Mouse (Mus musculus): ENCODE results near the gene Mrpl42.
A peak's percentile ranks its signal among the peaks of the same experiment; 100 is the strongest.

Gene Mrpl42

DNA sequence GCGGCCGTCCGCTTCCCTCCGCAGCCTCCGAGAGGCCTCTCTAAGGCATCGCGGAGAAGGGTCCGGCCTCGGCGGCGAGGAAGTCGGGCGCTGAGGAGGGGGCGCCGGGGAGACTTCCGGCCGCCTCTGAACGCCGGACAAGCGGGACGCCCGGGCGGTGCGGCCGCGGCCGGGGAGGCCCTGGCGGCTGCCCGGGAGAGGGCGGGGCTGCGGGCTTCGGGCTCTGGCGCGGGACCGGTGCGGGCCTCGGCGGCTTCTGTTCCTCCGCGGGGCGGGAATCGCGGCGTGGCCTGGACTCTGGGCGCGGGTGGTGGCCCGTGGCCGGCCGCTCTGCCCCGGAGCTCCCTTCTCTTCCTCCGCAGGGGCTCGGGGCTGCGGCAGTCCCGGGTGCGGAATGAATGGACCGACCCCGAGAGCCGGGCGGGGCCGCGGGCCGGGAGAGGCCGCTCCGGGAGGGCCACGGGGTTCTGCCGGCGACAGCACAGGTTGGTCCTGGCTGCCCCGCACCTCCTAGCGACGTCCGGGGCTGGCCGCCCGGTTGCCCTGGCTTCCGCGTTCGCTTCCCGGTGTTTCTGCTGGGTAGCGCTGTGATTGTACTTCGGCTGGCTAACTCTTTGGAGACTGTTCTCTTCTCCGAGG is 13.7 kb upstream of the Mrpl42 start:
- DNase-seq (ENCODE audit: low read depth in 1 of 2, low spot score in 2 of 2): peak in 1 of 2 experiments; percentile 22

DNA sequence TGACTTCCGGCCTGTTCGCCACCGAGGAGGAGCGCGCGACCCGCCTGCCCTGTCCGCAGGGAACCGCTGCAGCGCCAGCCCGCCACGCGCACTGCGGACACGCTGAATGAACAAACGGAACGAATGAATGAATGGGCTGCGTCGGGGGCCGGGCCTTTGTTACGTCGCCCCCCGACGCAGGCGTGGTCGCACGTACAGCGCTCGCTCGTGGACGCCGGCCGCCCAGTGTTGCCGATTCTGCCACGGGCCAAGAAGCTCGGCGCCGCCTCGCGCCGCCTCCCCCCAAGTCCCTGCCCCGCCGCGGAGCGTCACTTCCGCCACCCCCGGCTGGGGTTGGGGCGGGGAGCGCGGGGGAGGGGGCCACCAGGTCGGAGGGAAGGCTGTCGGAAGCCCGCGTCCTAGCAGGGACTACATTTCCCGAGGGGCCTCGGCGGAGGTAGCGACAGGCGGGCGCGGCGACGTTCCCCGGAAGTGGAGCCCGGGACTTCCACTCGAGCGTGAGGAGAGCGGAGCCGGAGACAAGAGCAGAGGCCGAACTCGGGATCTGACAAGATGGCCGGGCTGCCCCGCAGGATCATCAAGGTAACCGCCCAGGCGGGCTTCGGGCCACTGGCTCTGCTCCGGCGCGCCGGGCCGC is 13.0 kb upstream of the Mrpl42 start, which contains the start of gene Ube2n:
TSS of gene Ube2n (plus strand) at position 490 of the 637 bp plus-strand sequence.
- DNase-seq (ENCODE audit: low read depth in 1 of 2, low spot score in 2 of 2): peak; percentile 91 to 95

GRCm38 (mm10) chr10:95513768-95514556 is 12.2 kb upstream of the Mrpl42 start:
- no peak for DNase-seq (ENCODE audit: low read depth in 1 of 2, low spot score in 2 of 2)

- DNase-seq (ENCODE audit: low read depth in 1 of 2, low spot score in 2 of 2): no peak
Measured at GRCm38 (mm10) chr10:95512635-95513034, 10.9 kb upstream of the Mrpl42 start.

- DNase-seq (ENCODE audit: low read depth in 1 of 2, low spot score in 2 of 2): no peak
Measured at GRCm38 (mm10) chr10:95509263-95509662, 7.5 kb upstream of the Mrpl42 start.

GRCm38 (mm10) chr10:95508793-95509192 is 7.1 kb upstream of the Mrpl42 start:
- peak in 1 of 2 experiments; percentile 11 for DNase-seq (ENCODE audit: low read depth in 1 of 2, low spot score in 2 of 2)

- DNase-seq (ENCODE audit: low read depth in 1 of 2, low spot score in 2 of 2): no peak
Measured at GRCm38 (mm10) chr10:95508126-95508525, 6.4 kb upstream of the Mrpl42 start.

DNA sequence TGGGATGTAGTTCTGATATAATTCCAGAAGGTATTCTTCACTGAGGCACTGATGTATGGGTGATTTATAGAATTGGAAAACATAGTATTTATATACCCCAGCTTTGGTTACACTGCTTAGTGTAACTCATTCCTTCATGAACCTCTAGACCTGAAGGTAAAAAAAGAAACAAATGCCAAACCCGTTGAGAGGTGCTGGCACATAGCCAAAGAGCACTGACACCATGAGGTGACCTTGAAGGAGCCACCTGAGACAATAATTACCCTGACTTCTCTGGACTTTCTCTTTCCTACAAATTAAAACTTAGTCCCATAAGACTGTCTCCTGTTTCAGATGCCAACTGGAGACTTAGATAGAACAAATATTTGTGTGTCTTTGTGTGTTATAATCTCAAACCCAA is 2.6 kb upstream of the Mrpl42 start:
- no peak for DNase-seq (ENCODE audit: low read depth in 1 of 2, low spot score in 2 of 2)

- DNase-seq (ENCODE audit: low read depth in 1 of 2, low spot score in 2 of 2): no peak
Measured at GRCm38 (mm10) chr10:95503443-95504235, 1.9 kb upstream of the Mrpl42 start.

- DNase-seq (ENCODE audit: low read depth in 1 of 2, low spot score in 2 of 2): no peak
Measured at GRCm38 (mm10) chr10:95501033-95501432, 707 bp downstream of the Mrpl42 start.

GRCm38 (mm10) chr10:95494268-95494667 is 7.5 kb downstream of the Mrpl42 start:
- no peak for DNase-seq (ENCODE audit: low read depth in 1 of 2, low spot score in 2 of 2)

DNA sequence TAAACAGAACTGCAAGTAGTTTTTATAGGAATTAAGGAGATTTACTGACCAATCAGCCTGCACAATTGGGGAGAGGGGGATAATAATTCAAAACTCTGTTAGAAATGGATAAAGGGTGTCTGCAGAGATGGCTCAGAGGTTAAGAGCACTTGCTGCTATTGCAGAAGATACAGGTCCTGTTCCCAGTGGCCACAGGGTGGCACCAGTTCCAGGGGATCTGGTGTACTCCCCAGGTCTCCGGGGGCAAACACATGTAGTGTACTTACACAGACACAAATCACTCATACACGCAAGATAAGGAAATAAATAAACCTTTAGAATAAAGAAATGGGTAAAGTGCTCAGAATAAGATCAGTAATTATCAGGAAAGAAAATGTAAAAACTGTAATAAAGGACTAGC is 12.1 kb downstream of the Mrpl42 start:
- no peak for DNase-seq (ENCODE audit: low read depth in 1 of 2, low spot score in 2 of 2)

- DNase-seq (ENCODE audit: low read depth in 1 of 2, low spot score in 2 of 2): no peak
Measured at GRCm38 (mm10) chr10:95477516-95477915, 24.2 kb downstream of the Mrpl42 start.

- DNase-seq (ENCODE audit: low read depth in 1 of 2, low spot score in 2 of 2): peak; percentile 21 to 65
Measured at GRCm38 (mm10) chr10:95475923-95476322, 25.8 kb downstream of the Mrpl42 start.

- no peak for DNase-seq (ENCODE audit: low read depth in 1 of 2, low spot score in 2 of 2)
Measured at GRCm38 (mm10) chr10:95471889-95472547, 29.7 kb downstream of the Mrpl42 start.

GRCm38 (mm10) chr10:95471186-95471585 is 30.6 kb downstream of the Mrpl42 start:
- no peak for DNase-seq (ENCODE audit: low read depth in 1 of 2, low spot score in 2 of 2)

GRCm38 (mm10) chr10:95468894-95469293 is 32.8 kb downstream of the Mrpl42 start:
- DNase-seq (ENCODE audit: low read depth in 1 of 2, low spot score in 2 of 2): no peak

DNA sequence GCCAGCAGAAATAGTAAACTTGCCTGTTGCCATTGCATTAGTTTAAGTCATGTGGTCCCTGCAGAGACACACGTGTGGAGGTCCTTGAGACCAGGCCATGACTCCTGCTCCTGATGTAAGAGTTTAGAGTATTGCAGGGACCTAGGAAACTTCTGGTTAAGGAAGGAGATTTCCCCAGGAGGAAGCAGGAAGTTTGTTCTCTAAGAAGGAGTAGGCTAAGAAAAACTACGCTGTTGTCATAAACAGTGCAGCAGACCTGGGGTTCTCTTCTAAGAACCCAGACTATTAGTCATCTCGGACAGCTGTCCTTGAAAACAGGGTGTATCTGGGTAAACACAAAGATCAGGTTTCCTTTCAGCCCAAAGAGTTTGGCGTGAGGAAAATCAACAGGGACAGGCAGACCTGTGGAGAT is 36.2 kb downstream of the Mrpl42 start:
- no peak for DNase-seq (ENCODE audit: low read depth in 1 of 2, low spot score in 2 of 2)

- DNase-seq (ENCODE audit: low read depth in 1 of 2, low spot score in 2 of 2): no peak
Measured at GRCm38 (mm10) chr10:95464527-95464926, 37.2 kb downstream of the Mrpl42 start.

- no peak for DNase-seq (ENCODE audit: low read depth in 1 of 2, low spot score in 2 of 2)
Measured at GRCm38 (mm10) chr10:95462231-95462630, 39.5 kb downstream of the Mrpl42 start.
